Mouse (Mus musculus): ENCODE results near the gene Plek2.

The Plek2 gene

GRCm38 (mm10) chr12:78848246-78848645 is 58.5 kb downstream of the Plek2 start:
- in situ Hi-C loops (cut with MboI; ENCODE audit: low pct_unique_long_range_greater_than_20kb in 1 of 2, low sequenced_read_pairs in 2 of 2, unreplicated experiment in 1 of 2), result no loop called here

GRCm38 (mm10) chr12:78842429-78842828 is 64.3 kb downstream of the Plek2 start:
- in situ Hi-C loops (cut with MboI; ENCODE audit: low pct_unique_long_range_greater_than_20kb in 1 of 2, low sequenced_read_pairs in 2 of 2, unreplicated experiment in 1 of 2), result no loop called here

GRCm38 (mm10) chr12:78839906-78840305 is 66.9 kb downstream of the Plek2 start:
- in situ Hi-C loops (cut with MboI; ENCODE audit: low pct_unique_long_range_greater_than_20kb in 1 of 2, low sequenced_read_pairs in 2 of 2, unreplicated experiment in 1 of 2), result no loop called here

Measured in mouse embryonic stem cell (cell line).